Mouse (Mus musculus) forebrain, embryonic 10.5 days (tissue): ENCODE data around the gene Tmem199. TPM values are rescaled to one million over a fixed set of nuclear protein-coding genes. Genes with fewer than 3 reads are reported as not detected.
"Not testable (repeated sequence)": the region's sequence is repeated elsewhere in the genome, so short reads cannot be mapped to it uniquely, and the experiment has no call there.

Experiments used
- DNase-seq: peaks from one replicate; pipeline ENCODE4 v3.0.0-alpha.2; 2017; ENCODE audit warnings: low spot score; ENCODE audit errors: extremely low spot score
- H3K27ac ChIP-seq: fragments of 300-500 bp; sonication (generic); 2 replicates; pipeline ENCODE4 v1.5.1; 2016; ENCODE audit warnings: mild to moderate bottlenecking
- H3K27me3 ChIP-seq: fragments of 300-500 bp; sonication (generic); 2 replicates; pipeline ENCODE4 v1.6.1; 2016; ENCODE audit warnings: mild to moderate bottlenecking; ENCODE audit not compliant: poor library complexity, severe bottlenecking
- H3K36me3 ChIP-seq: fragments of 300-500 bp; sonication (generic); replicated peaks from 2 replicates; pipeline ENCODE4 v1.6.1; 2016; ENCODE audit warnings: mild to moderate bottlenecking, moderate library complexity
- H3K4me1 ChIP-seq: fragments of 300-500 bp; sonication (generic); 2 replicates; pipeline ENCODE4 v1.6.1; 2016
- H3K4me3 ChIP-seq: fragments of 300-500 bp; sonication (generic); 2 replicates; pipeline ENCODE4 v1.5.1; 2016; ENCODE audit warnings: mild to moderate bottlenecking, moderate library complexity
- H3K9me3 ChIP-seq: fragments of 300-500 bp; sonication (generic); 2 replicates; pipeline ENCODE4 v1.6.1; 2016; ENCODE audit warnings: mild to moderate bottlenecking, moderate library complexity
- WGBS: fragments of 180-500 bp; shearing (Covaris S2); methylation state at CpG from one replicate; pipeline ENCODE4 v1.1.7; 2016; 5-methylcytosine and 5-hydroxymethylcytosine counted together
- polyA plus RNA-seq: library from polyadenylated mRNA; unstranded; fragments of >200 nt; fragmentation: Nextera tagmentation; extraction: Ambion mirVana; gene quantifications from 2 replicates; pipeline ENCODE4 v1.2.1, GENCODE M21; 2016

Gene Tmem199
- polyA plus RNA-seq, 1 experiment from 2014 or later, result 76.7 TPM

DNA sequence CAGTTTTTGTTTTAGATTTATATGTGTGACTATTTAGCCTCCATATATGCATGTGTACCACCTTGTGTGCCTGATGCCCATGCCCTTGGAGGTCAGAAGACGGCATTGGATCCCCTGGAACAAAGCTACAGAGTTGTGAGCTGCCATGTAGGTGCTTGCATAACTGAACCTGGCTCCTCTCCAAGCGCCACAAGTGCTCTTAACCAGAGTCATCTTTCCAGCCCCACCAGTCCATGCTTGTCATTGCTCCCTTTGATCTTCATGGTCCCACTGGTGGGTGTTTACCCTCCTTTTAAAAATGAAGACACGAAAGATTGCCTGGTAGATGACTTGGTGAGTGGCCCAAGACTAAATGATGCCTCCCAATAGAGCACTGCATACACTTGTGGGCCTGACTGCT lies 28.4 kb upstream of the Tmem199 start:
- Histone ChIP-seq H3K36me3 (peaks cover 70% of the 10 kb centered on the region), H3K27ac (no peak overlapping the region), H3K27me3 (no peaks in the 10 kb centered on the region), H3K9me3 (no peaks in the 10 kb centered on the region), H3K4me1 (peaks cover 20% of the 10 kb centered on the region), H3K4me3 (no peak overlapping the region)
- WGBS, result 87% methylated on average over 3 of the region's 3 CpGs
- no peak for DNase-seq

DNA sequence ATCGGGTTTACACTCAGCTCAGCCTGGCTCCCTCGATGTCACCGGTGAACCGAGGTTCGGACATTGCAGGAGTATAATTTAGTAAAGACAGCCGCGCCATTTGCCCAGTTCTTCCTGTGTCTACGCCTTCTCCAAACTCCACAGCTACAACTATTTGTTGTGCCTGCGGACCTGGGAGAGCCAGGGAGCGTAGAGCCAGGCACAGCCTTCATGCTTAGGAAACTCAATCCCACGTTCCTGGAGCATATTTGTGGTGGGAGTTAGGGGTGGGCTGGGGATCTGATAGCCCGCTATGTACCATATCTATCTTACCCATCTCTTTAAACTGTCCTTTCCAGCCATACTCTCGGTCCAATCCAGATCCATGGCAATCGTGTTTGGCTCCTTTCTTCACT lies 24.7 kb upstream of the Tmem199 start:
- Histone ChIP-seq H3K4me3 (peak overlapping the region; percentile 89), H3K9me3 (no peaks in the 10 kb centered on the region), H3K4me1 (peaks cover 27% of the 10 kb centered on the region), H3K27ac (peak overlapping the region; percentile 93), H3K36me3 (peaks cover 53% of the 10 kb centered on the region), H3K27me3 (no peaks in the 10 kb centered on the region)
- WGBS, result 5% methylated on average over 14 of the region's 14 CpGs
- DNase-seq, result no peak

DNA sequence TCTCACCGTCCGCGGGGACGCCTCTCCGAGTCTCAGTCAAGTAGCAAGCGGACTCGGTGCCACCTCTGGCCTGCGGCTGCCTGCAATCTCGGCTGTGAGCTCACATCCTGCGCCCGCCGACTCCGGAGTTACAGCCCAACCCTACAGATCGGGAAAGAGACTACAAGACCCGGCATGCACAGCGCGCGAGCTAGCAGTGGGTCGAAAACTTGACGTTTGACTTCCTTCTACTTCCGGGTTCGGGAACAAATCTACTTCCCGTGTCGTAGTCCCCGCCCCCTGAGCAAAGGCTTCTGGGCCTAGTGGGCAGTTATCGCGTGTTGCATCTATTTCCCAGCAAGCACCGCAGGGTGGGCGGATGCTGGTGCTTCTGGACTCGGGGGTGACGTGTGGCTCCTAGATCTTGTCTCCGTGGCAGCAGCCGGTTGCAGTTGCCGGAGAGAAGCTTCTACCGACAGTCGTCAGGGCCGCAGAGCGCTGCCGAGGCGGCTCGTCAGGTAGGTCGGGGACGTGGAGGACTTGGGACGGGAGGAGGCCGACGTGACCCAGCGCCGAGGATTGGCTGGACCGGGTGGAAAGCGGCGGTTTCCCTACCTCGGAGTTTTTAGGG lies 24.2 kb upstream of the Tmem199 start, which contains the start of the genes Tnfaip1 and Ift20:
Gene Tnfaip1 (minus strand): TSS at position 253 of the 610 bp plus-strand sequence.
Gene Ift20 (plus strand): TSS at position 282 of the 610 bp plus-strand sequence.
- H3K27ac ChIP-seq, result peak within 1 kb of the TSS; percentile 93
- peak; percentile 99 for DNase-seq
- H3K27me3 ChIP-seq, result no peaks in the 10 kb centered on the region
- under 1% methylated on average over 52 of the region's 52 CpGs for WGBS
- peak within 1 kb of the TSS; percentile 89 for H3K4me3 ChIP-seq
- peaks cover 27% of the 10 kb centered on the region for H3K4me1 ChIP-seq
- H3K9me3 ChIP-seq, result no peaks in the 10 kb centered on the region
- H3K36me3 ChIP-seq, result peaks cover 54% of the 10 kb centered on the region

GRCm38 (mm10) chr11:78535376-78536079 lies 23.6 kb upstream of the Tmem199 start:
- Histone ChIP-seq H3K27ac (peak overlapping the region; percentile 93), H3K27me3 (no peaks in the 10 kb centered on the region), H3K4me1 (peaks cover 27% of the 10 kb centered on the region), H3K4me3 (peak overlapping the region; percentile 89), H3K9me3 (no peaks in the 10 kb centered on the region), H3K36me3 (peaks cover 54% of the 10 kb centered on the region)
- peak; percentile 37 for DNase-seq
- WGBS, result under 1% methylated on average over 23 of the region's 23 CpGs

- peaks cover 54% of the 10 kb centered on the region for H3K36me3 ChIP-seq
- H3K9me3 ChIP-seq, result no peaks in the 10 kb centered on the region
- DNase-seq, result no peak
- WGBS, result 96% methylated on average over 4 of the region's 4 CpGs
- peak overlapping the region; percentile 89 for H3K4me3 ChIP-seq
- H3K27ac ChIP-seq, result no peak overlapping the region
- H3K27me3 ChIP-seq, result no peaks in the 10 kb centered on the region
- peaks cover 27% of the 10 kb centered on the region for H3K4me1 ChIP-seq
Measured at GRCm38 (mm10) chr11:78534516-78534915, 22.5 kb upstream of the Tmem199 start.

DNA sequence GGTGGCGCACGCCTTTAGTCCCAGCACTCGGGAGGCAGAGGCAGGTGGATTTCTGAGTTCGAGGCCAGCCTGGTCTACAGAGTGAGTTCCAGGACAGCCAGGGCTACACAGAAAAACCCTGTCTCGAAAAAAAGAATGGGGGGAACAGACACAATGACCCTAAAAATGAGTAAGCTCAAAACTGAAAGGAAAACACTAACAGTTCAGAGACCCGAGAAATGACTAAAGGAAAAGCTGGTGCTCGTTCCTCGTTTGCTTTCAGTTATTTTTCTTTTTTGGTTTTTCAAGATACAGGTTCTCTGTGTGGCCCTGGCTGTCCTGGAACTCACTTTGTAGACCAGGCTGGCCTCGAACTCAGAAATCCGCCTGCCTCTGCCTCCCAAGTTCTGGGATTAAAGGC lies 19.5 kb upstream of the Tmem199 start:
- not testable (repeated sequence) for H3K9me3 ChIP-seq, H3K27ac ChIP-seq, H3K4me3 ChIP-seq, H3K27me3 ChIP-seq, DNase-seq
- WGBS, result 92% methylated on average over 10 of the region's 10 CpGs
- H3K4me1 ChIP-seq, result peaks cover 12% of the 10 kb centered on the region
- peaks cover 72% of the 10 kb centered on the region for H3K36me3 ChIP-seq

DNA sequence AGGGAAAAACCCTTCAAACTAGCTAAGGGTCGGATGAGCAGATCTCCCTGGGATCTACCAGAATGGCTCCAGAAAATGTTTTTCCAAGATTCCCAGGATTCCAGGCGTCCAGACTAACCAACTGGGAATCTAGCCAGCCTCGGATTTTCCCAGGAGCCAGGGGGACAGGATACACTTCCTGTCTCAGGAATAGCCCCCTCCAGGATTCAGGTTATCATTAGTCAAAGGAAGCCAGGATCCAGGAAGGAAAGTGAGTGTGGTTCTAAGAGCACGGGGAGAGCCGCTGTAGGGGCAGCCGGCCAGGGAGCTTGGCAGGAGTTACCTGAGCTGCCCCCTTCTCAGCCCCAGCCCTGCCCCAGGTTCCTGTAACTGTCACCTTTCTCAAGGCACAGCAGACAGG lies 19.1 kb upstream of the Tmem199 start:
- Histone ChIP-seq H3K27ac (no peak overlapping the region), H3K27me3 (no peaks in the 10 kb centered on the region), H3K4me1 (peaks cover 12% of the 10 kb centered on the region), H3K9me3 (no peaks in the 10 kb centered on the region), H3K4me3 (no peak overlapping the region), H3K36me3 (peaks cover 77% of the 10 kb centered on the region)
- no peak for DNase-seq
- WGBS, result 85% methylated on average over 6 of the region's 6 CpGs

GRCm38 (mm10) chr11:78530001-78530400 lies 18.0 kb upstream of the Tmem199 start:
- Histone ChIP-seq H3K4me1 (peaks cover 8% of the 10 kb centered on the region), H3K9me3 (no peaks in the 10 kb centered on the region), H3K36me3 (peaks cover 87% of the 10 kb centered on the region), H3K27ac (no peak overlapping the region), H3K4me3 (no peak overlapping the region), H3K27me3 (no peaks in the 10 kb centered on the region)
- 94% methylated on average over 12 of the region's 12 CpGs for WGBS
- DNase-seq, result no peak

GRCm38 (mm10) chr11:78528714-78529113 lies 16.7 kb upstream of the Tmem199 start:
- H3K27me3 ChIP-seq, result no peaks in the 10 kb centered on the region
- no peak overlapping the region for H3K27ac ChIP-seq
- peaks cover 94% of the 10 kb centered on the region for H3K36me3 ChIP-seq
- no peak for DNase-seq
- H3K4me3 ChIP-seq, result no peak overlapping the region
- no peaks in the 10 kb centered on the region for H3K9me3 ChIP-seq
- no peaks in the 10 kb centered on the region for H3K4me1 ChIP-seq
- 87% methylated on average over 9 of the region's 9 CpGs for WGBS

- no peak overlapping the region for H3K4me3 ChIP-seq
- WGBS, result 85% methylated on average over 2 of the region's 2 CpGs
- DNase-seq, result no peak
- no peak overlapping the region for H3K27ac ChIP-seq
- H3K36me3 ChIP-seq, result peaks cover 100% of the 10 kb centered on the region
- H3K9me3 ChIP-seq, result no peaks in the 10 kb centered on the region
- H3K4me1 ChIP-seq, result peaks cover 3% of the 10 kb centered on the region; the same call in 1 of the 2 replicates
- H3K27me3 ChIP-seq, result no peaks in the 10 kb centered on the region
Measured at GRCm38 (mm10) chr11:78524838-78525237, 12.9 kb upstream of the Tmem199 start.

DNA sequence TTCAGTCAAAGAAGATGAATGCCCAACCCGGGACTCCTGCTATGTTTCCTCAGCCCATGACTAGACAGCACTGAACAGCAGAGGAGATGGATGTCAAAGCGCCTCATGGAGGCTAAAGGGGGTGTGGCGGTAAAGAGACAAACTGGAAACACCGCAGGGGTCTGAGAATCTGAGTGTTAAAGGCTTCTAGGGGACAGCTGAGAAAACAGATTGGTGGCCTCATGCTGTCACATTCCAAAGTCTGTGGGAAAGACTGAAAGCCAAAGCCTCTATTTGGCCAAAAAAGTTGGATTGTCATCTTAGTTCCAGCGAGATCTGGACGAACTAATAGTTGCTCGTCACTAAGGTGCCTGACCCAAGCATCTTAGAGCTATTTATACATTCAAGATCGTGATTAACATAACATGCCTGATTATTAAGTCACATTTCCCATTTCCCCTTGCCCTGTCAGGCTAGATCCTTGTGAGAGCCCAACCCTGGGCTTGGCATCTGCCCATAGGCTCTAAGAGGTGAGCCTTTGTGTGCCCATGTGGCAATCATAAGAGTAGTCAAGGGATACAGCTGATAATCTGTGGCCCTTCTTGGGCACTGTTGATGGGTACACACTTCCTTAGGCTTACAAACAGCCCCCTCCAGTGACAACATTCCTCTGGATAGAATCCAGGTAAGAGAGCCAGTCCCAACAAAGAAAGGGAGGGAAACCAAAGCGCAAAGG lies 11.4 kb upstream of the Tmem199 start:
- Histone ChIP-seq H3K27ac (no peak overlapping the region), H3K36me3 (peaks cover 100% of the 10 kb centered on the region), H3K4me1 (peaks cover 3% of the 10 kb centered on the region; the same call in 1 of the 2 replicates), H3K4me3 (no peak overlapping the region), H3K9me3 (no peaks in the 10 kb centered on the region), H3K27me3 (no peaks in the 10 kb centered on the region)
- WGBS, result 87% methylated on average over 9 of the region's 9 CpGs
- DNase-seq, result no peak

DNA sequence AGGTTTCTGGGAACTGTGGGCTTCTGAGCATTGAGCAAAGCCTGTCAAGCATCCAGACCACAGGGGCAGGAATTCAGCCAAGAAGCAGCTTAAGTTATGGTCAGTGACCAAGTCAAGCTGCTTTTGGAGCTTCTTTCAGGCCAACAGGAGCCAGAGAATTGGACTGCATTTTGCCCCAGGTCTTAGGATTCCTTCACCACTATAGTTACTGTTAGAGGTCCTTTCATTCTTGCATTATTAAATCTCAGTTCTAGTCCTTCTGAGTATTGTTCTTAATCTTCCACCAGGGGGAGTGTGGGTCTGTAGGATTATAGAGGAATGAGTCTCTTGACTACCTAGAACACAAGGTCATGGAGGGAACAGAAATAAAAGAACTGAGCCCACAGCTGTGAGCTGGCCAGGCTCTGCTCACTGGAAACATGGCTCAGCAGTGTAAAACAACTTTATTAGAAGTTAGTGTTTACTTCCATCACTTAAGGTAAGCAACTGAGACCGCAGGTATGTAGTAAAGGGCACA lies 10.6 kb upstream of the Tmem199 start:
- Histone ChIP-seq H3K27ac (no peak overlapping the region), H3K27me3 (no peaks in the 10 kb centered on the region), H3K4me3 (no peak overlapping the region), H3K36me3 (peaks cover 100% of the 10 kb centered on the region), H3K9me3 (no peaks in the 10 kb centered on the region), H3K4me1 (peaks cover 3% of the 10 kb centered on the region; the same call in 1 of the 2 replicates)
- WGBS, result 93% methylated on average over 1 of the region's 1 CpGs
- DNase-seq, result no peak
